Mouse (Mus musculus) spleen, adult 2 months (tissue): ENCODE results near the gene Kcnk3.

ENCODE experiments used
- CTCF ChIP-seq: fragments of 200-500 bp; IDR thresholded peaks from 2 replicates; pipeline ENCODE4 v1.5.1; 2011; ENCODE audit warnings: mild to moderate bottlenecking, inconsistent platforms; ENCODE audit not compliant: insufficient read depth, insufficient read length, insufficient replicate concordance; ENCODE audit errors: extremely low read depth
- POLR2A ChIP-seq: fragments of 200-500 bp; IDR thresholded peaks from 2 replicates; pipeline ENCODE4 v1.6.1; 2011; ENCODE audit warnings: low read depth, low read length, inconsistent platforms

DNA sequence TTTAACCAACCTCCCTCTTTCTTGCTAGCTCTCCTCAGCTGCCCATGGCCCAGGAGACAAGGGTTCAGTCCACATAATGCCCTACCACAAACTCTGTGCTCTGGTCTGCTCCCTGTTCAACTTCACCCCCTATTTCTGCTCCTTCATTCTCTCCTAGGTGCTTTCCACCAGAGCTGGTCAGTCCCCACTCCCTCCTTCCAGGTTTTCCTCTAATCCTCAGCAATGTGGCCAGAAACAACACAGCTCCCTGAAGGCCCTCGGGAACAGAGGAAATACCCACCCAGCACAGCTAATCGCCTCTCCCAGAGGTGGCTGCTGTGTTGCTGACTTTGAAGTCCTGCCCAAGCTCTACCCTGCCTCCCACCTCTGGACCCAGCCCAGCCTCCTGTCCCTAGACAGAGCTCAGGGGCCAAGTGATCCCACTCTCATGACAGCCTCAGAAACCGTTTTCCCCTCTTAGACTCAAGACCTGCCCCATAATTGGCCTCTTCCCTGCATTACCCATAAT, 27.9 kb upstream of the Kcnk3 start:
- no peak for TF ChIP-seq CTCF
- TF ChIP-seq POLR2A, result no peak
